Mouse (Mus musculus) cerebellum, adult 11-12 months (tissue): ENCODE measurements around the gene Samd11.

Source experiments
- DNase-seq: peaks from one replicate; pipeline ENCODE4 v3.0.0; 2022

Gene Samd11

GRCm38 (mm10) chr4:156255078-156255839 is at the start of gene Samd11:
Samd11 (minus strand) TSS chr4:156255657.
- no peak for DNase-seq

DNA sequence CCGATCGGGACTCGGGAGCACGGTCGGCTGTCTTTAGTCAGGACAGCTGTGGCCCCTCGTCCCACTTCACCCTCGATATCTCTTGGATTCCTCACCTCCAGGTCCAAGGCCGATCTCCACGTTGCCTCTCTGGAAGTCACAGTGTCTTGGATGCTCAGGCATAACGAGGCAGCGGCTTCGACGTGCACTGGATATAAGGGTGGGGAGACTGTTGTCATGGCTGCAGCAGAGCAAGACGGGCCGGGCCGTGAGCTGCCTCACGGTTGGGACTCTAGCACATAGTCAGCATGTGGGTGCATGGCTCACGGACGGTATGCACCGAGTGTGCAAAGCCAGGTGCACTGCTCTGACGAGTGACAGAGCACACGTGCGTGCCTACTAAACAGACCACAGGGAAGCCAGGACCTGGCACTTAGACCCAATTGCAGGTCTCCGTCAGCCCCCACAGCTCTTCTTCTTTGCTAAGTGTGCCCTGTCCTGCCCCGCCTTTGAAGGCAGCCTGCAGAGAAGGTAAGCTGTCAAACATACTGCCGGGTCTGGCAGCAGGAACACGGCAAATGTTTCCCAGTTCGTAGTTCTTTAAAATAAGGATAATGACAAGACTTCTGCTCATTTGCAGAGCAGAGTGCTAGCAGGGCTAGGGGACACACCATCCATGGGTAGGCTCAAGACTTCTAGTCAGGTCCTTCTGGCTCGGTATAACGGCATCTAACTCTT is 938 bp downstream of the Samd11 start:
- DNase-seq, result no peak

- DNase-seq, result no peak
Observed at GRCm38 (mm10) chr4:156253043-156253442, 2.4 kb downstream of the Samd11 start.

GRCm38 (mm10) chr4:156252619-156253018 is 2.8 kb downstream of the Samd11 start:
- no peak for DNase-seq

DNA sequence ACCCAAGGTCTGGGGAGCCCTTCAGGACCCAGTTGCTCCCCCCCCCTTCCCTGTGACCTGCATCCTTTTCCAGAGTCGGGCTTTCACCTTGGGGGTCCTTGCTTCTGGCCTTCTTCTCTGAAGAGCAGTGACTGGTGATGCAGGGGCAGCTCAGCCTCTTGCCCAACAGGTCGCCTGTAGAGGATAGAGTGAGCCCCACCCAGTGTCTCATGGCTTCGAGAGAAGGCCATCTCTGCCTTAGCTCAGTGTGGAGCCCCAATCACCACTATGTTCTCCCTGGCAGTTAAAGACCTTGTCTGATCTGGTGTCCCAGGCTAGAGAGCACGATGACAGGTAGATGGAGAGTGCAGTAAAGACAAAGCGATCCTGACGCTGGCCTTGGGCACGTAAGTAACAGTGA is 3.3 kb downstream of the Samd11 start:
- no peak for DNase-seq

DNA sequence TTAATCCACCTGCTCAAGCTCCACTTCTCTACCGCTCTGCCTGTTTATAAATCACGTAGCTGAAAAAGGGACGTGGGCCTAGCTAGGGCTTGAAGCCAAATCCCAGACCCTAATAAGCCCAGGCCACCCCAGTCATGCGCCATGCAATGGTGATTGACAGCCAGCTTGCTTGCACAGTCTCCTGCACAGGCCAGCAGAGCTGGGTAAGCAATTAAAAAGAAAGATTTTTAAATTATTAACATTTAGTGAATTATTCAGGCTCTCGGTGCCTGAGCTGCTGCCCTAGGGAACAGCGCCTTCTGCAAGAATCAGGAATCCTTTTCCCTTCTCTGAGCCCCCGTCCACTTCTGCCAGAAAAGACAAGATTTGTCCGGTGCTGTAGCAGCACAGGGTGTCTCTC is 4.4 kb downstream of the Samd11 start:
- DNase-seq, result no peak

- no peak for DNase-seq
Observed at GRCm38 (mm10) chr4:156249567-156249966, 5.9 kb downstream of the Samd11 start.

DNA sequence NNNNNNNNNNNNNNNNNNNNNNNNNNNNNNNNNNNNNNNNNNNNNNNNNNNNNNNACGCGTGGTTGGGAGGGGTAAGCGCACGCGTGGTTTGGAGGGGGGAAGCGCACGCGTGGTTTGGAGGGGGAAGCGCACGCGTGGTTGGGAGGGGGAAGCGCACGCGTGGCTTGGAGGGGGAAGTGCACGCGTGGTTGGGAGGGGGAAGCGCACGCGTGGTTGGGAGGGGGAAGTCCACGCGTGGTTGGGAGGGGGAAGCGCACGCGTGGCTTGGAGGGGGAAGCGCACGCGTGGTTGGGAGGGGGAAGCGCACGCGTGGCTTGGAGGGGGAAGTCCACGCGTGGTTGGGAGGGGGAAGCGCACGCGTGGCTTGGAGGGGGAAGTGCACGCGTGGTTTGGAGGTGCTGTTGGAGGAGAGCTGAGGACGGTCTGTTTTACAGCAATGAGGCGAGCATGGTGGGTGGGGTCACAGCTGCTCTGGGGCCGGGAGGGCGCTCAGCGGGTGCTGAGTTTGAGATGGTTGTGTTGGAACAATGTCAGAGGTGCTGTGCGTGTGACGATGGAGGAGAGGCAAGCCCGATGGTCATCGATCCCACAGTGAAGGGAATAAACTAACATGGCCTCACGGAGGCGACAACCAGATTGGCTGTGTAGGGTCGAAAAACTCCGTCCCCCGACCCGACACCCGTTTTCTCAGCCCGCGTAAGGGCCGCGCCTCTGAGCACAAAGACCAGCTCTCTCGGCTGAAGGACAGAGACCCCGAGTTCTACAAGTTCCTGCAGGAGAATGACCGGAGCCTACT is 18.6 kb downstream of the Samd11 start:
- DNase-seq, result peak; percentile 59

GRCm38 (mm10) chr4:156235808-156236533 is 19.5 kb downstream of the Samd11 start, which contains the start of gene Noc2l:
Noc2l (plus strand) TSS chr4:156236010.
- peak; percentile 89 for DNase-seq

GRCm38 (mm10) chr4:156235360-156235770 is 20.1 kb downstream of the Samd11 start:
- DNase-seq, result no peak

- peak; percentile 82 for DNase-seq
Observed at GRCm38 (mm10) chr4:156234701-156235213, 20.7 kb downstream of the Samd11 start, which contains the start of gene Plekhn1. Plekhn1 (minus strand) TSS chr4:156234857.

DNA sequence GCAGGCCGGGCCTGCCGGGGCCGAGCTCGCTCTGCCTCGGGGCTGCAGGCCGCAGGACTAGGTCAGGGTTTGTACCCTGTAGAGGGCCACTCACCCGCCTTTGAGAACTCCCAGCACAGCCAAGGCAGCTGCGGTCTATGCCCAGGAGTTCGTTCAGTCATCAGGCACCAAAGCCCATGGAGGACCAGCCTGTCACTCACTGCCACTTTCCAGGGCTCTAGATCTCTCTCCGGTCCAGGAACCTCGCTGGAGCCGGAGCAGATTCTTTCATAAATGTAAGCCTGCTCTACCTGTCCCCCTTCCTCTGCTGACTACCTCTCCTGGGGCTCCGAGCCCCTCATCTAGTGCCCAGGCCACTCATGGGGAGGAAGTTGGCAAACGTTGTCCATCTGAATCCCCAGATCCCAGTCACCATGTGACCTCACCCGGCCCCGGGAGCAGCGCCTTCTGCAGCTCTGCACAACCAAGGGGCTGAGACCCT is 21.4 kb downstream of the Samd11 start:
- DNase-seq, result no peak

GRCm38 (mm10) chr4:156228393-156229024 is 26.9 kb downstream of the Samd11 start:
- no peak for DNase-seq

- no peak for DNase-seq
Observed at GRCm38 (mm10) chr4:156227752-156228392, 27.6 kb downstream of the Samd11 start.

GRCm38 (mm10) chr4:156224276-156224675 is 31.2 kb downstream of the Samd11 start:
- DNase-seq, result no peak

DNA sequence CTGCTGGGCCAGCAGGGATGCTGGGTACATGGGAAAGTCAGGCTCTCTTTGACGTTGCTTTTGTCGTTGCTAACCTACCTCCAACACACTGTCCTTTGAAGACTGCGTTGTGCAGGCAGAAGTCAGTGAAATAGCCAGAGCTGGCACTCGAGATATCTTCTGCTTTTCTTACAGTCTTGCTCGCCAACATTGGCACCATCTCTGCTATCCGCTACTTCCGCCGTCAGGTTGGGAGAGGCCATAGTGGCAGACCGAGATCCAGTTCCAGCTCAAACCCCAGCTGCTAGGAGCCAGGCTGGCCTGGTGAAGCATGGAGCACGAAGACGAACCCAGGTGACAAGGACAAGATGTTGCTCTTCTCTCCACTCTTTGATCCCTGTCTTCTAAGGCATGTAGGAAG is 35.5 kb downstream of the Samd11 start:
- DNase-seq, result no peak

DNA sequence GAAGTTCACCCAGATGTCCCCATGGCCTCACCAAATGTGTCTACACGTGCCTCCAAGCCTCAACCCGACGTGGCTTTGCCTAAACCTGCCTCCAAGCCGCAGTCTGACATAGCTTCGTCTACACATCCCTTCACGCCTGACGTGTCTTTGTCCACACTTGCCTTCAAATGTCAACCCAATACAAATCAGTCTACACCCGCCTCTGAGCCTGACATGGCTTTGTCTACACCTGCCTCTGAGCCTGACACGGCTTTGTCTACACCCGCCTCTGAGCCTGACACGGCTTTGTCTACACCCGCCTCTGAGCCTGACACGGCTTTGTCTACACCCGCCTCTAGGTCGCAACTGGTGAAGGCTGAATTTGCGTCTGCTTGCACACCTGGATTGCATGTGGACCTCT is 37.6 kb downstream of the Samd11 start:
- no peak for DNase-seq

DNA sequence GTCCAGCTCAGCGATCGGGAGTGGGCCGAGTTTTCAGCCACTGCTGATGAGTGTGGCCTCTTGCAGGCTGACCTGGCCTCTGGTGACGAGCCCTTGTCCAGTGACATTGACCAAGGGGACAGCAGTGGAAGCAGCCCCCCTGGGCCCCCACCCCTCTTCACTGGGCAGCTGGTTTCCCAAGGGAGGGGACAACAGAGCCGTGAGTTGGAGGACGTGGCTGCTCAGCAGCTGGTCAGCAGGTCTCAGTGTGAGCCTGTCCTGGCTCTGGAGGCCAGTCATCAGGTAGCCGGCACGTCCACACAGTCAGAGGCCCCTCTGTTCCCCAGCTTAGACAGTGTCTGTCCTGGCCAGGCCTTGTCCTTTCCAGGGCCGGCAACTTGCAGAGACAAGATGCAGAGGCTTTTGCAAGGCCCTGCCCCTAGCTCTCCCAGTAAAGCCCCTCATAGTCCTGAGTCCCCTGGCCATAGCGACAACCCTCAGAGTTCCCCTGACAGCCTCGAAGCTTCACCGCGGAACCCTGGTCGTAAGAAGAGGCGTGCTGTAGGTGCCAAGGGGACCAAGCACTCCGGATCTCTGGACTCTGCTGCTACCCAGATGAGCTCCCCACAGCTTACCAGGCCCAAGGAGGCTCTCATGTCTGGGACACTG is 38.3 kb downstream of the Samd11 start:
- no peak for DNase-seq

DNA sequence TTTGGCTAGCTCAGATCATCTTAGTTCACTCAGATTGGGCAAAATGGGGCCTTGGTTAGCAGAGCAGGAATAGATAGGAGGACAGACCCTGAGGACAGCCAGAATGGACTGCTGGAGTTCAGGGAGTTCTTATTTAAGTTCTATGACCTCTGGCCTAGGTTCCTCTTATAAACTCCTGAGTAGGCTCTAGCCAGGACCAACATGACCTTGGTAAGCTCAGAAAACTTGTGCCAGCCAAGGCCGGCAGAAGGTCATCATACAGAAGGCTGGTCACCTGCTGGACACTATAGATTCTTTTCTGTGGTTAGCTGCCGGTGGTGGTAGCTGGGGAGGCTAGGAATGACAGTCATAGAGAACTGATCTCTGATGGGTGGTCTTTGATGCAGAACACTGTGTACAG is 39.3 kb downstream of the Samd11 start:
- no peak for DNase-seq

GRCm38 (mm10) chr4:156215649-156216048 is 39.8 kb downstream of the Samd11 start, which contains the start of gene Perm1:
Perm1 (plus strand) TSS chr4:156215868.
- DNase-seq, result no peak

GRCm38 (mm10) chr4:156213134-156213533 is 42.3 kb downstream of the Samd11 start:
- DNase-seq, result no peak
